Mouse (Mus musculus): ENCODE measurements around the gene Fignl1.

Fignl1 gene

GRCm38 (mm10) chr11:11823980-11824911 is 15.5 kb upstream of the Fignl1 start:
- ChIA-PET CTCF (interaction anchor here in 3 of 4 experiments (0.6 to 1.3 kb wide), 4 partner anchors 13 to 151 kb away, joined by 3 to 7 read pairs (median 4); partner anchors contain the start of gene Fignl1 (in 1 of the 3)), POLR2A (interaction anchor here in 2 of 4 experiments (0.9 to 9.5 kb wide), 29 partner anchors 9 to 150 kb away, joined by 3 to 359 read pairs (median 47); partner anchors contain the start of gene Fignl1 (in 2 of the 2))

GRCm38 (mm10) chr11:11822181-11823095 is 13.7 kb upstream of the Fignl1 start:
- ChIA-PET CTCF (interaction anchor here (0.6 to 5.2 kb wide), 29 partner anchors 10 to 721 kb away, joined by 3 to 166 read pairs (median 5); partner anchors contain the start of genes Fignl1 (in 2 of the 4), Spata48 (in 1 of the 4) and Zpbp (in 1 of the 4)), POLR2A (interaction anchor here (0.6 to 9.5 kb wide), 106 partner anchors 9 to 645 kb away, joined by 3 to 359 read pairs (median 8); partner anchors contain the start of gene Fignl1 (in 4 of the 4))

- CTCF ChIA-PET = interaction anchor here (0.6 to 5.2 kb wide), 33 partner anchors 10 to 737 kb away, joined by 3 to 166 read pairs (median 8); partner anchors contain the start of genes Fignl1 (in 2 of the 4), Spata48 (in 2 of the 4) and Zpbp (in 1 of the 4)
- POLR2A ChIA-PET = interaction anchor here (0.6 to 9.5 kb wide), 101 partner anchors 9 to 646 kb away, joined by 3 to 359 read pairs (median 8); partner anchors contain the start of genes Fignl1 (in 4 of the 4) and Spata48 (in 1 of the 4)
These were observed 12.7 kb upstream of the Fignl1 start for GRCm38 (mm10) chr11:11821387-11821975.

DNA sequence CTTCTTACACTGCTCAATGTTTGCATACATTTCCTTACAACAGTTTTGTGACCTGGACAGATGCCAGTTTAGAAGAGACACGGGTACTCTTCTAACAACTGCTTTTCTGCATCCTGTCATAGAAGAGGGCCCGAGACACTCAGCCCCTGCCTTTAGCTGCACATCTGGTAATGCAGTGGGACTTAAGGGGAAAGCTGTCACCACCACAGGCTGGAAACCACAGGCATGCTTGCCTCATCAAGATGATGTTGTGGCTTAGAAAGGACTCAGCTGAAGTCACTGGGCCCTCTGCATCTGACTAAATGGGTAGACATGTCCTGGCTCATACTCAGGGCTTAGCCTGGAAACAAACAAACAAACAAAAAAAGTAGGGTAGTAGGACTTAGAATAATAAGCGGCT is 12.0 kb upstream of the Fignl1 start:
- POLR2A ChIA-PET = interaction anchor here (0.5 to 9.5 kb wide), 88 partner anchors 8 to 360 kb away, joined by 3 to 359 read pairs (median 7); partner anchors contain the start of genes Fignl1 (in 4 of the 4) and Spata48 (in 1 of the 4)
- CTCF ChIA-PET = interaction anchor here (0.5 to 5.2 kb wide), 70 partner anchors 8 to 738 kb away, joined by 3 to 166 read pairs (median 5); partner anchors contain the start of genes Fignl1 (in 3 of the 4) and Spata48 (in 2 of the 4)

DNA sequence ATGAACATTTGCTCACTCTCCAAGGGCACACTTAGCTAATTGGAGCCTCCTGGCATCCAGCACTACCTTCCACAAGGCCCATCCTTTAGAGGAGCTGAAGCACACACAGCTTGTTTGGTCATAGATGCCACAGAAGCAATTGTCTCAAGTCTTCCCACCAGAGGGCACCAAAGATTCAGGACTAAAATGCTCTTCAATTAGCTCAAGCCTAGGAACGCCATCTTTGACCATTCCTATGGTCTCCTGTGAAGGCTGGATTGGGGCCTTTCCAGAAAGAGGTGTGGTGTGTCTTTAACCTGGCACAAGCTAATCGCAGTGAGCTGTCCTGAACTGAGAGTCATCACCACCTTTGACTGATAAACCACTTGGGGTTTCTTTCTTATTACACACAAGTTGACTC is 11.5 kb upstream of the Fignl1 start:
- ChIA-PET POLR2A (interaction anchor here (0.5 to 9.5 kb wide), 78 partner anchors 9 to 359 kb away, joined by 3 to 359 read pairs (median 13); partner anchors contain the start of genes Fignl1 (in 4 of the 4) and Spata48 (in 1 of the 4)), CTCF (interaction anchor here (0.5 to 5.2 kb wide), 81 partner anchors 9 to 1852 kb away, joined by 3 to 166 read pairs (median 4); partner anchors contain the start of genes Fignl1 (in 3 of the 4) and Spata48 (in 2 of the 4))

GRCm38 (mm10) chr11:11819206-11819605 is 10.4 kb upstream of the Fignl1 start:
- CTCF ChIA-PET = interaction anchor here (0.5 to 5.2 kb wide), 15 partner anchors 9 to 155 kb away, joined by 3 to 166 read pairs (median 6); partner anchors contain the start of gene Fignl1 (in 1 of the 4)

DNA sequence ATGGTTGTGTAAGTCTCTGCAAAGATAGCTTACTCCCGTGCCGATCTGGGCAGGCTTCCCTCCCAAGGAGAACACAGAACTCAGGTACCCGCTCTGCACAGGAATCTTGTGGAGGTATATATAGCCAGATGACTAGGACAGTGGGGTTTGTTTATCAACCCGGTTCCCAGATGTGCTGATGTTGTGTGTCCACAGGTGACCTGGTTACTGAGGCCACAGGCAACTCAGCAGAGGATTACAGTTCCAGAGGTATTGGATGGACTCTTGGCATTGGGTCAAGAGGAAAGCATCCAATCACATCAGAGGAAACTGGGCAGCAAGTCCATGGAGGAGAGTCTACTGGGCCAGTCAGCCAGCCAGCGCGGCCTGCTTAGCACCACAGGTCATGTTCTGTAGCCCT is 10.0 kb upstream of the Fignl1 start:
- ChIA-PET POLR2A (interaction anchor here in 3 of 4 experiments (0.6 to 9.5 kb wide), 16 partner anchors 9 to 155 kb away, joined by 3 to 359 read pairs (median 70); partner anchors contain the start of gene Fignl1 (in 3 of the 3)), CTCF (interaction anchor here (0.8 to 5.2 kb wide), 8 partner anchors 17 to 357 kb away, joined by 3 to 166 read pairs (median 6); partner anchors contain the start of gene Spata48 (in 1 of the 4))

More at GRCm38 (mm10) chr11:11819206-11819605, 10.4 kb upstream of the Fignl1 start:
- POLR2A ChIA-PET = interaction anchor here (0.5 to 9.5 kb wide), 26 partner anchors 9 to 851 kb away, joined by 3 to 359 read pairs (median 52); partner anchors contain the start of gene Fignl1 (in 4 of the 4)

- ChIA-PET CTCF (interaction anchor here in 2 of 4 experiments (0.9 to 1.7 kb wide), 3 partner anchors 158 to 159 kb away, joined by 3 to 6 read pairs (median 3); no protein-coding TSS in a partner anchor), POLR2A (interaction anchor here in 2 of 4 experiments (0.7 to 3.1 kb wide), 6 partner anchors 12 to 159 kb away, joined by 3 to 15 read pairs (median 3); no protein-coding TSS in a partner anchor)
These were observed 7.0 kb upstream of the Fignl1 start for GRCm38 (mm10) chr11:11815737-11816136.

GRCm38 (mm10) chr11:11811906-11812480 is 3.2 kb upstream of the Fignl1 start:
- CTCF ChIA-PET = interaction anchor here (0.6 to 6.0 kb wide), 27 partner anchors 8 to 312 kb away, joined by 3 to 62 read pairs (median 4); partner anchors contain the start of gene Ikzf1 (in 1 of the 4)
- POLR2A ChIA-PET = interaction anchor here (0.6 to 8.3 kb wide), 27 partner anchors 9 to 1629 kb away, joined by 3 to 359 read pairs (median 4); partner anchors contain the start of genes Spata48 (in 1 of the 4) and Zpbp (in 1 of the 4)

- ChIA-PET POLR2A (interaction anchor here (0.5 to 8.3 kb wide), 163 partner anchors 9 to 1712 kb away, joined by 3 to 359 read pairs (median 5); partner anchors contain the start of genes Spata48 (in 2 of the 4), Zpbp (in 2 of the 4) and Cobl (in 1 of the 4)), CTCF (interaction anchor here (0.5 to 6.0 kb wide), 42 partner anchors 9 to 562 kb away, joined by 3 to 62 read pairs (median 4); partner anchors contain the start of genes Spata48 (in 3 of the 4) and Zpbp (in 1 of the 4))
These were observed 828 bp upstream of the Fignl1 start for GRCm38 (mm10) chr11:11809404-11810175.

DNA sequence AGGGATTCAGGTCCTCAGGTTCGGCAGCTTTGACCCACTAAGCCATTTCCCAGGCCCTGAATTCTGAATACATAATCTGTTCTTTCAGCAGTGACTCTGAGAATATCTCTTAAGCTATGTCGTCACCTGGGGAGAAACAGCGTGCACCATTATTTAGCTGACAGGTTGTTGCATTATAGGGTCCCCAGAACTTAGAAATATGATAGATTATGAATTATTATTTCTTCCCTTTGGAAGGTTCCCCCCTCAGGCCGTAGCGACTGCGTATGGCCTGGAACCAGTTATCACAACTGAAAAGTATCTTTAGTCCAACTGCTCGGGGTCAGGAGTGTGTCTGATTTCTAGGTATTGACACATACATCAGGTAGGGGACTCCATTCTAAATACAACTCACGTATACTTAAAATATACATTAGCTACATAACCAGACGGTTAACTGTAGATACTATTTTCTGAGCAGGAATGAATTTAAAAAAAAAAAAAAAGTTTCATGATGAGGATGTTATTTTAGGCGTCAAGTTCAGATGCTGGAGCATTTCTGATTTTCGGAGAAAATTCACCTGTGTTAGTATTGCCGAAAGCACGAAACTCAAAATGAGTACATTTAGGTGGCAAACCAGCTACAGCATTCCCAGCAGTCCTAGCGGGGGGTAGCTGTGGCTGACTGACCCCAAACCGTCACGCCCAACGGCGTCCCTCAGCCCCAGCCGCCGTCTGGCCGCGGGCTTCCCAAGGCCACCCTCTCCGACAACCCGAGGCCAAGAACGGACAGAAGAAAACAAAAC is 535 bp downstream of the Fignl1 start:
- ChIA-PET CTCF (interaction anchor here in 3 of 4 experiments (0.7 to 6.0 kb wide), 12 partner anchors 9 to 347 kb away, joined by 3 to 62 read pairs (median 4); partner anchors contain the start of gene Spata48 (in 1 of the 3)), POLR2A (interaction anchor here (0.6 to 8.3 kb wide), 102 partner anchors 9 to 1199 kb away, joined by 3 to 359 read pairs (median 6); partner anchors contain the start of genes Cobl (in 1 of the 4), Spata48 (in 1 of the 4) and Zpbp (in 1 of the 4))

DNA sequence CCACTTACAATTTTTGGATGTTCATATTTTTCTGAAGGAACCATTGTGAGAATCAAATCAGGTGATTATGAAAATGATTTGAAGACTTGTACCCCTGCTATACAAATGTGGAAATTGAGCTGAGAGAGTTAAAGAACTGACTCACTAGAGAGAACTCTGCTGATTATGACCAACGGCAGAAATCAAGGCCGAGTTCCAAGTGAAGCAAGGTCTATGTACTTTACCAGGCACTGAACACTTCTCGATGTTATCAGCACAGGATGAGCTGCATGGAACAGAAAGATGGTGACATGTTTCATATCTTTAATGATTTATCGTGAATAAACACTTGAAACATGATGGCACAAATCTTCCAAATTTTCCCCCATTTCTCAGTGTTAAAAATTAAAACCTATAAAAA is 2.8 kb downstream of the Fignl1 start:
- POLR2A ChIA-PET = interaction anchor here (0.6 to 8.3 kb wide), 16 partner anchors 9 to 344 kb away, joined by 3 to 359 read pairs (median 42); partner anchors contain the start of genes Spata48 (in 1 of the 4) and Zpbp (in 1 of the 4)

DNA sequence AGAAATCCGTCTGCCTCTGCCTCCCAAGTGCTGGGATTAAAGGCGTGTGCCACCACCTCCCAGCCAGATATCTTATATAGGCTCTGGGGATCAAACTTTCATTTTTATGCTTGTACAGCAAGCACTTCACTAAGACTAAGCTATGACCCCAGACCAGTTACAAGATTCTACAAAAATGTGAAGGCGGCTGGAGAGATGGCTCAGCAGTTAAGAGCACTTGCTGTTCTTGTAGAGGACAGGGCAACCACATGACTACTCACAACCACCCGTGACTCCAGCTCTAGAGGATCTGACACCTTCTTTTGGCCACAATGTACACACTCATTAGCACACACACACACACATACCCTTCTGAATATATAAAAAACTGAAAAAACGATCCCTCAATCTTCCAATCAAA is 4.3 kb downstream of the Fignl1 start:
- ChIA-PET POLR2A (interaction anchor here in 3 of 4 experiments (0.7 to 2.9 kb wide), 12 partner anchors 9 to 119 kb away, joined by 3 to 21 read pairs (median 3); no protein-coding TSS in a partner anchor), CTCF (interaction anchor here in 2 of 4 experiments (1.0 to 1.7 kb wide), 3 partner anchors 16 to 305 kb away, joined by 3 to 7 read pairs (median 4); no protein-coding TSS in a partner anchor)

More for the DNA sequence above, 2.8 kb downstream of the Fignl1 start:
- CTCF ChIA-PET = interaction anchor here in 2 of 4 experiments (1.2 to 1.5 kb wide), 2 partner anchors 17 to 18 kb away, joined by 3 to 6 read pairs; no protein-coding TSS in a partner anchor

DNA sequence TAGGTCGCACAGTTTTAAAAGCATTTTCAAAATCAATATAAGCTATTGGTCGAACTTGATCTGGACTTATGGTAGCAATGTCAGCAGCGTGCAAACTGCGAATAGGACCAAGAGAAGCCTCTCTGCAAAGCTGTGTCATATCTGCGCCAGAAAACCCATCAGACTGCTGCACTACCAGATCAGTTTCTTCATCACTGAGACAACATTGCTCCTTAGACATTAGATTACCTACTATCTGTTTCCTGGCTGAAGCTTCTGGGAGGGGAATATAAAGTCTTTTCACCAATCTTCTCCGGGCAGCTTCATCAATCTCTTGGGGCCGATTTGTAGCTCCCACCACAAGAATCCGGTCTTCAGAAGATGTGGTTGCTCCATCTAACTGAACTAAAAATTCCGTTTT is 7.7 kb downstream of the Fignl1 start:
- CTCF ChIA-PET = interaction anchor here (0.6 to 3.2 kb wide), 6 partner anchors 8 to 13 kb away, joined by 3 to 15 read pairs (median 6); no protein-coding TSS in a partner anchor

More for the DNA sequence above, 7.7 kb downstream of the Fignl1 start:
- POLR2A ChIA-PET = interaction anchor here in 3 of 4 experiments (0.6 to 9.2 kb wide), 13 partner anchors 7 to 134 kb away, joined by 3 to 118 read pairs (median 5); partner anchors contain the start of gene Fignl1 (in 2 of the 3)

All from embryonic stem cell, embryonic (primary cell).